Mouse (Mus musculus) midbrain, postnatal 0 days (tissue): Measurements from ENCODE around the gene Iqcf4. TPM values are rescaled to one million over a fixed set of nuclear protein-coding genes. Genes with fewer than 3 reads are reported as not detected.

Experiments used
- ATAC-seq: fragments of 200-750 bp; cut with Nextera tagmentation; 2 replicates; pipeline ENCODE4 v1.8.0; 2017; ENCODE audit warnings: moderate number of reproducible peaks, mild to moderate bottlenecking, moderate TSS enrichment, moderate library complexity; ENCODE audit not compliant: low FRiP score
- DNase-seq: peaks from one replicate; pipeline ENCODE4 v3.0.0-alpha.2; 2015; ENCODE audit warnings: low spot score
- H3K27ac ChIP-seq: fragments of 300-500 bp; sonication (generic); 2 replicates; pipeline ENCODE4 v1.5.1; 2014; ENCODE audit warnings: low read depth, mild to moderate bottlenecking, low read length, mixed read lengths
- H3K27me3 ChIP-seq: fragments of 300-500 bp; sonication (generic); 2 replicates; pipeline ENCODE4 v1.6.1; 2014; ENCODE audit warnings: low read length, control low read depth, mixed read lengths; ENCODE audit not compliant: insufficient read depth
- H3K36me3 ChIP-seq: fragments of 300-500 bp; sonication (generic); 2 replicates; pipeline ENCODE4 v1.6.1; 2014; ENCODE audit warnings: low read length, control low read depth, mixed read lengths; ENCODE audit not compliant: insufficient read depth
- H3K4me1 ChIP-seq: fragments of 300-500 bp; sonication (generic); 2 replicates; pipeline ENCODE4 v1.6.1; 2014; ENCODE audit warnings: mild to moderate bottlenecking, control low read depth, antibody characterized with exemption, low read length, mixed read lengths; ENCODE audit not compliant: insufficient read depth
- H3K4me2 ChIP-seq: fragments of 300-500 bp; sonication (generic); 2 replicates; pipeline ENCODE4 v1.6.1; 2014; ENCODE audit warnings: low read depth, mild to moderate bottlenecking, low read length, mixed read lengths; ENCODE audit not compliant: poor library complexity, severe bottlenecking
- H3K4me3 ChIP-seq: fragments of 300-500 bp; sonication (generic); 2 replicates; pipeline ENCODE4 v1.5.1; 2014; ENCODE audit warnings: low read depth, mild to moderate bottlenecking, low read length, moderate library complexity
- H3K9ac ChIP-seq: fragments of 300-500 bp; sonication (generic); replicated peaks from 2 replicates; pipeline ENCODE4 v1.6.1; 2014; ENCODE audit warnings: mild to moderate bottlenecking, low read length, moderate library complexity, mixed read lengths; ENCODE audit not compliant: poor library complexity, severe bottlenecking
- H3K9me3 ChIP-seq: fragments of 300-500 bp; sonication (generic); 2 replicates; pipeline ENCODE4 v1.6.1; 2016; ENCODE audit warnings: low read length, control low read depth
- CTCF ChIP-seq: IDR thresholded peaks from 2 replicates; pipeline ENCODE4 v1.5.1; 2016; ENCODE audit warnings: antibody characterized with exemption, mild to moderate bottlenecking
- WGBS: fragments of 180-500 bp; shearing (Covaris S2); extraction: QIAGEN DNeasy Blood & Tissue Kit; methylation state at CpG from one replicate; pipeline ENCODE4 v1.1.7; 2014; 5-methylcytosine and 5-hydroxymethylcytosine counted together
- polyA plus RNA-seq: library from polyadenylated mRNA; unstranded; fragments of >200 nt; fragmentation: Nextera tagmentation; extraction: Ambion mirVana; gene quantifications from 2 replicates; pipeline ENCODE4 v1.2.1, GENCODE M21; 2015
- total RNA-seq: library from RNA; depleted of rRNA; stranded (reverse); fragments of >200 nt; gene quantifications from 2 replicates; pipeline ENCODE4 v1.2.3, GENCODE M21; 2014; rRNA removed

The Iqcf4 gene
- total and polyA plus RNA-seq, 2 experiments from 2014 or later, result not detected

GRCm38 (mm10) chr9:106561531-106561930 lies 9.3 kb downstream of the Iqcf4 start, which contains the start of gene Iqcf3:
Gene Iqcf3, minus strand, starts transcription at chr9:106561631.
- no peak within 1 kb of the TSS for H3K9ac ChIP-seq
- 88% methylated on average over 5 of the region's 5 CpGs for whole genome bisulfite sequencing
- no peak for TF ChIP-seq CTCF
- no peak for DNase-seq
- no peaks in the 10 kb centered on the region for H3K9me3 ChIP-seq
- H3K27ac ChIP-seq, result no peak within 1 kb of the TSS
- no peak for ATAC-seq
- H3K36me3 ChIP-seq, result no peaks in the 10 kb centered on the region
- H3K27me3 ChIP-seq, result no peaks in the 10 kb centered on the region
- H3K4me2 ChIP-seq, result no peak within 1 kb of the TSS
- H3K4me1 ChIP-seq, result no peaks in the 10 kb centered on the region
- no peak within 1 kb of the TSS for H3K4me3 ChIP-seq

- DNase-seq (no peak), ATAC-seq (no peak)
- Histone ChIP-seq H3K9me3 (no peaks in the 10 kb centered on the region), H3K4me1 (no peaks in the 10 kb centered on the region), H3K27me3 (no peaks in the 10 kb centered on the region), H3K4me2 (no peak overlapping the region), H3K9ac (no peak overlapping the region), H3K4me3 (no peak overlapping the region), H3K27ac (no peak overlapping the region), H3K36me3 (no peaks in the 10 kb centered on the region)
- TF ChIP-seq CTCF, result no peak
- 90% methylated on average over 11 of the region's 11 CpGs for WGBS
Measured at GRCm38 (mm10) chr9:106534975-106535374, 35.8 kb downstream of the Iqcf4 start.

DNA sequence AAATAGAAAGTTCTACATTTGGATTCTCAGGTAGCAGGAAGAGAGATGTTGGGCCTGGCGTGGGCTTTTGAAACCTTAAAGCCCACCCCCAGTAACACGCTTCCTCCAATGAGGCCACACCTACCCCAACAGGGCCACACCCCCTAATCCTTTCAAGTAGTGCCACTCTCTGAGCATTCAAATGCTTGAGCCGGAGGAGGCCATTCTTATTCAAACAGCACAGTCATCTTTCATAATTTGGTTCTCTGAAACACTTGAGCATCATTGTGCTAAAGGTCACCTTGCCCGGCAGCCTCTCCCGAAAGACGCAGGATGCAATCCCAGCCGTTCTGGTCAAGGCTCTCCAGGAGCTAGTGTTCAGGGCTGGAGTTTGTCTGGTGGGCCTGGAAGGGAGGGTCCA lies 36.5 kb downstream of the Iqcf4 start:
- no peaks in the 10 kb centered on the region for H3K36me3 ChIP-seq
- H3K9me3 ChIP-seq, result no peaks in the 10 kb centered on the region
- H3K27ac ChIP-seq, result no peak overlapping the region
- H3K4me2 ChIP-seq, result no peak overlapping the region
- DNase-seq (no peak), ATAC-seq (no peak)
- no peak for TF ChIP-seq CTCF
- no peak overlapping the region for H3K9ac ChIP-seq
- H3K4me1 ChIP-seq, result no peaks in the 10 kb centered on the region
- H3K27me3 ChIP-seq, result no peaks in the 10 kb centered on the region
- whole genome bisulfite sequencing, result 88% methylated on average over 7 of the region's 7 CpGs
- H3K4me3 ChIP-seq, result no peak overlapping the region

- Histone ChIP-seq H3K4me1 (no peaks in the 10 kb centered on the region), H3K27me3 (no peaks in the 10 kb centered on the region), H3K36me3 (no peaks in the 10 kb centered on the region), H3K9me3 (no peaks in the 10 kb centered on the region), H3K9ac (no peak overlapping the region), H3K27ac (no peak overlapping the region), H3K4me2 (no peak overlapping the region), H3K4me3 (no peak overlapping the region)
- peak; percentile 55 for DNase-seq
- no peak for ATAC-seq
- peak; percentile 89 for TF ChIP-seq CTCF
- 38% methylated on average over 3 of the region's 3 CpGs for WGBS
Measured at GRCm38 (mm10) chr9:106531833-106532232, 39.0 kb downstream of the Iqcf4 start.

GRCm38 (mm10) chr9:106519909-106520308 lies 50.9 kb downstream of the Iqcf4 start:
- no peak overlapping the region for H3K4me2 ChIP-seq
- no peak for TF ChIP-seq CTCF
- DNase-seq, result no peak
- H3K36me3 ChIP-seq, result no peaks in the 10 kb centered on the region
- no peaks in the 10 kb centered on the region for H3K9me3 ChIP-seq
- no peaks in the 10 kb centered on the region for H3K4me1 ChIP-seq
- no peak overlapping the region for H3K4me3 ChIP-seq
- 83% methylated on average over 8 of the region's 8 CpGs for WGBS
- H3K27ac ChIP-seq, result no peak overlapping the region
- H3K9ac ChIP-seq, result no peak overlapping the region
- no peak for ATAC-seq
- no peaks in the 10 kb centered on the region for H3K27me3 ChIP-seq

DNA sequence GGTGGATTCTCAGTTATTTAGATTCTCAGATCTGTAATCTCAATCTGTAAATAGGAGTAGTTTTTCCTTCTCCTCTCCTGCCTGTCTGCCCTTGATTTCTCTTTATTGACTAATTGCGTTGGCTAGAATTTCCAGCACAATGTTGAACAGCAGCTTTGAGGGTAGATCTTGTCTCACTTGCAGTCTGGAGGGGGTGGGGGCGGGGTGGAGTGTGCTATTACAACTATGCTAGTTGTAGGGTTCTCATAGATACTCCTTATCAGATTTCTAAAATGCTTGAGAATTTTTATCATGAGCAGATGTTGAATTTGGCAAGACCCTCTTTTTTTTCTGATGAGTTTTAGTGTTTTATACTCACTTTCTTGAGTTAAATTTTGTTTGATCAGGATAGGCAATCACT lies 51.4 kb downstream of the Iqcf4 start:
- Histone ChIP-seq H3K4me3 (no peak overlapping the region), H3K27me3 (no peaks in the 10 kb centered on the region), H3K9ac (no peak overlapping the region), H3K4me1 (no peaks in the 10 kb centered on the region), H3K27ac (no peak overlapping the region), H3K36me3 (no peaks in the 10 kb centered on the region), H3K9me3 (no peaks in the 10 kb centered on the region), H3K4me2 (no peak overlapping the region)
- no peak for TF ChIP-seq CTCF
- ATAC-seq (no peak), DNase-seq (no peak)
- whole genome bisulfite sequencing, result 77% methylated on average over 2 of the region's 2 CpGs

Other genes starting within 250 kb of the Iqcf4 start
- 62.9 and 79.2 TPM in 2 replicates for gene Dusp7, start 202.4 kb downstream of the Iqcf4 start, total RNA-seq
- 18.4 and 19.4 TPM in 2 replicates for gene Dusp7, start 202.4 kb downstream of the Iqcf4 start, polyA plus RNA-seq
- gene Rpl29, start 141.5 kb downstream of the Iqcf4 start, total RNA-seq, result 795 and 936 TPM in 2 replicates
- gene Rpl29, start 141.5 kb downstream of the Iqcf4 start, polyA plus RNA-seq, result 645 TPM in 2 replicates
- 11.4 and 22.6 TPM in 2 replicates for gene Acy1, start 132.7 kb downstream of the Iqcf4 start, total RNA-seq
- gene Acy1, start 132.7 kb downstream of the Iqcf4 start, polyA plus RNA-seq, result 13.3 and 17.0 TPM in 2 replicates
- gene Abhd14b, start 123.5 kb downstream of the Iqcf4 start, total RNA-seq, result 16.2 and 18.4 TPM in 2 replicates
- 12.6 and 13.8 TPM in 2 replicates for gene Abhd14b, start 123.5 kb downstream of the Iqcf4 start, polyA plus RNA-seq
- 69.8 and 73.8 TPM in 2 replicates for gene Abhd14a, start 123.3 kb downstream of the Iqcf4 start, total RNA-seq
- 72.3 and 74.5 TPM in 2 replicates for gene Abhd14a, start 123.3 kb downstream of the Iqcf4 start, polyA plus RNA-seq
- 543 and 647 TPM in 2 replicates for gene Pcbp4, start 117.7 kb downstream of the Iqcf4 start, total RNA-seq
- gene Pcbp4, start 117.7 kb downstream of the Iqcf4 start, polyA plus RNA-seq, result 242 and 248 TPM in 2 replicates
- gene Gpr62, start 105.1 kb downstream of the Iqcf4 start, total RNA-seq, result 1.8 and 2.2 TPM in 2 replicates
- gene Gpr62, start 105.1 kb downstream of the Iqcf4 start, polyA plus RNA-seq, result 2.9 and 3.1 TPM in 2 replicates
- 32.9 and 34.1 TPM in 2 replicates for gene Rrp9, start 95.0 kb downstream of the Iqcf4 start, total RNA-seq
- 33.7 and 38.3 TPM in 2 replicates for gene Rrp9, start 95.0 kb downstream of the Iqcf4 start, polyA plus RNA-seq
- gene Parp3, start 94.0 kb downstream of the Iqcf4 start, total RNA-seq, result 2.3 and 3.4 TPM in 2 replicates
- 2.4 and 2.5 TPM in 2 replicates for gene Parp3, start 94.0 kb downstream of the Iqcf4 start, polyA plus RNA-seq
- not detected in 2 replicates for gene Iqcf1, start 71.0 kb downstream of the Iqcf4 start, total RNA-seq
- not detected in 2 replicates for gene Iqcf1, start 71.0 kb downstream of the Iqcf4 start, polyA plus RNA-seq
- gene Iqcf5, start 56.4 kb downstream of the Iqcf4 start, total RNA-seq, result not detected in 2 replicates
- gene Iqcf5, start 56.4 kb downstream of the Iqcf4 start, polyA plus RNA-seq, result not detected in 2 replicates
- not detected in 2 replicates for gene Iqcf3, start 9.4 kb downstream of the Iqcf4 start, total RNA-seq
- gene Iqcf3, start 9.4 kb downstream of the Iqcf4 start, polyA plus RNA-seq, result not detected in 2 replicates
- not detected in 2 replicates for gene Iqcf6, start 55.6 kb upstream of the Iqcf4 start, total RNA-seq
- not detected in 2 replicates for gene Iqcf6, start 55.6 kb upstream of the Iqcf4 start, polyA plus RNA-seq
- 22.1 and 23.0 TPM in 2 replicates for gene Grm2, start 85.1 kb upstream of the Iqcf4 start, total RNA-seq
- 24.2 and 24.7 TPM in 2 replicates for gene Grm2, start 85.1 kb upstream of the Iqcf4 start, polyA plus RNA-seq
- gene Tex264, start 114.9 kb upstream of the Iqcf4 start, total RNA-seq, result 74.9 and 82.7 TPM in 2 replicates
- gene Tex264, start 114.9 kb upstream of the Iqcf4 start, polyA plus RNA-seq, result 87.4 and 101 TPM in 2 replicates
- 24.9 and 25.5 TPM in 2 replicates for gene Rad54l2, start 218.2 kb upstream of the Iqcf4 start, total RNA-seq
- 3.0 and 4.6 TPM in 2 replicates for gene Rad54l2, start 218.2 kb upstream of the Iqcf4 start, polyA plus RNA-seq